Mouse (Mus musculus): ENCODE measurements around the gene Slc7a5.

DNA sequence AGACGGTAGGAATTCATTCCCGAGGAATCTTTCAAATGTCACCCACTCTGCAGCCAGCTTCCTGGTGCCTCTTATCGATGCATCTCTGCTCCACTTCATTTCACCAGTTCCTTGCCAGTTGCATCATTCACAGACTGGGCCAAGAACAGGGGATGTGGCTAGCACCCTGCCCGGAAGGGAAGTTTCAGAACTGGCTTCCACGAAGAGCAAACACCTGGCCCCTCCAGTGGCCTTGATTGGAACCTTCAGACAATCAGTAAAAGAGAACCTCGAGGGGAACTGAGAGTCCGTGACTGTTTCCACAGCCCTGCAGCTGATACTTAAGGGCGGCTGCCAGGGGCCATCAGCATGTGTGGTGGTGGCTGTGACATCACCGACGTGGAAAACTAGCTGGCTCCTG is 59.0 kb downstream of the Slc7a5 start:
- no peak for TF ChIP-seq EP300 (optimal IDR thresholded peaks at IDR 0.05)
- no peak for TF ChIP-seq CTCF (IDR thresholded peaks at IDR 0.05; ENCODE audit: low read depth)

Data from stomach, postnatal 0 days (tissue).